Mouse (Mus musculus) embryo, embryonic 11 days (tissue): ENCODE data around the gene Lrrc9.

Experiments used
- DNase-seq: peaks from one replicate; pipeline ENCODE4 v3.0.0-alpha.2; 2015

Lrrc9 gene

GRCm38 (mm10) chr12:72441839-72442576, at the start of gene Lrrc9:
Gene Lrrc9, plus strand, starts transcription at chr12:72441866.
- peak; percentile 95 for DNase-seq

GRCm38 (mm10) chr12:72393046-72393805, 48.4 kb upstream of the Lrrc9 start:
- DNase-seq: no peak

GRCm38 (mm10) chr12:72405031-72405430, 36.6 kb upstream of the Lrrc9 start:
- DNase-seq: no peak

GRCm38 (mm10) chr12:72407146-72407545, 34.5 kb upstream of the Lrrc9 start:
- peak; percentile 22 for DNase-seq

GRCm38 (mm10) chr12:72407721-72408110, 34.0 kb upstream of the Lrrc9 start:
- peak; percentile 33 for DNase-seq

GRCm38 (mm10) chr12:72408111-72408891, 33.4 kb upstream of the Lrrc9 start:
- peak; percentile 81 for DNase-seq

- DNase-seq: no peak
Measured at GRCm38 (mm10) chr12:72408954-72409353, 32.7 kb upstream of the Lrrc9 start, which contains the start of gene Rtn1. Gene Rtn1, minus strand, starts transcription at chr12:72409054.

- DNase-seq: peak; percentile 58
Measured at GRCm38 (mm10) chr12:72417762-72418161, 23.9 kb upstream of the Lrrc9 start.

- peak; percentile 59 for DNase-seq
Measured at GRCm38 (mm10) chr12:72422681-72423080, 19.0 kb upstream of the Lrrc9 start.

- peak; percentile 83 for DNase-seq
Measured at GRCm38 (mm10) chr12:72427722-72428126, 13.9 kb upstream of the Lrrc9 start.

GRCm38 (mm10) chr12:72432209-72432608, 9.5 kb upstream of the Lrrc9 start:
- DNase-seq: no peak

GRCm38 (mm10) chr12:72433241-72433865, 8.3 kb upstream of the Lrrc9 start:
- no peak for DNase-seq

- DNase-seq: no peak
Measured at GRCm38 (mm10) chr12:72437676-72438341, 3.9 kb upstream of the Lrrc9 start.

GRCm38 (mm10) chr12:72438961-72439480, 2.6 kb upstream of the Lrrc9 start:
- no peak for DNase-seq

- no peak for DNase-seq
Measured at GRCm38 (mm10) chr12:72453941-72454340, 12.3 kb downstream of the Lrrc9 start.

GRCm38 (mm10) chr12:72461191-72461893, 19.7 kb downstream of the Lrrc9 start:
- DNase-seq: peak; percentile 34

- peak; percentile 77 for DNase-seq
Measured at GRCm38 (mm10) chr12:72461894-72462530, 20.3 kb downstream of the Lrrc9 start.

GRCm38 (mm10) chr12:72465826-72466501, 24.3 kb downstream of the Lrrc9 start:
- no peak for DNase-seq

- DNase-seq: no peak
Measured at GRCm38 (mm10) chr12:72467269-72467668, 25.6 kb downstream of the Lrrc9 start.

GRCm38 (mm10) chr12:72467789-72468188, 26.1 kb downstream of the Lrrc9 start:
- DNase-seq: no peak
